Mouse (Mus musculus): ENCODE results near the gene Pnmal1. TPM values are rescaled to one million over a fixed set of nuclear protein-coding genes. Genes with fewer than 3 reads are reported as not detected.

Pnmal1 gene
- total and polyA plus RNA-seq, 2 experiments from 2014 or later = 61.5 to 64.8 TPM

DNA sequence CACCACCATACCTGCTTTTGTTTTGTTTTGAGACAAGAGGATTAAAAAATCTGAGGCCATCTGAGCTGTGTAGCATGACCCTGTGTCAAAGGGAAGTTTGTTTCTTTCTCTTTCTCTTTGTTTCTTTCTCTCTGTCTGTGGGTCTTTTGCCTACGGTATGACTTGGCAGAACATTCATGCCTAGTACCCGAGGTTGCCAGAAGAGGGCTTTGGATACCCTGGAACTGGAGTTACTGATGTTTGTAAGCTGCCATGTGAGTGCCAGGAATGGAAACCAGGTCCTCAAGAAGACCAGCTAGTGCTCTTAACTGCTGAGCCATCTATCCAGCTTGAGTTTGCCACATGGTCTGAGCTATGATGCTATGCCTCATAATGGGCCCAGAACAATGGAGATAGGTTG lies 31.1 kb upstream of the Pnmal1 start:
- no peak overlapping the region for H3K4me3 ChIP-seq (ENCODE audit: low read depth, low read length)
- H3K27ac ChIP-seq (ENCODE audit: low read depth, low read length) = no peak overlapping the region
- WGBS = 33% methylated on average over 2 of the region's 2 CpGs
- DNase-seq (no peak), ATAC-seq (no peak)
- H3K9me3 ChIP-seq (ENCODE audit: low read length) = no peaks in the 10 kb centered on the region
- no peaks in the 10 kb centered on the region for H3K36me3 ChIP-seq (ENCODE audit: insufficient read depth)
- no peak overlapping the region for H3K9ac ChIP-seq
- no peaks in the 10 kb centered on the region for H3K4me1 ChIP-seq (ENCODE audit: insufficient read depth)
- no peaks in the 10 kb centered on the region for H3K27me3 ChIP-seq (ENCODE audit: insufficient read depth, low read length)
- no peak overlapping the region for H3K4me2 ChIP-seq (ENCODE audit: low read depth)
- TF ChIP-seq CTCF (IDR thresholded peaks at IDR 0.05; ENCODE audit: low read depth) = no peak

DNA sequence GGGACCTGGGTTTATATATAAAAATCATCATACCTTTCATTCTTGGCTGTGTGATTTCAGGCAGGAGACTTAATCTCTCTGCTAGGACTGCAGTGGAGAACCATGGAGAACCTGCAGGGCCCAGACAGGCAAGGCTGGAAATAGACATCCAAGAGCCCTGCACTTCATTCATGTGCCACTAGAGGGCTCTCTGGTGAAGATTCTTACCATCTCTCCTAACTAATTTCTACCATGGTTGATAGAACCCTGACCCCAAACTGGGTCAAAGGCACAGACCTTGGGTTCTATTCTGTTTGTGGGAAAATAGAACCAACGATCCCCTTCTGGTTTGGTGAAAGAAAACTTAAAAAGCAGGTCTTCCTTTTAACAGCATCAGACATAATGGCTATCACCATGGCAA lies 28.6 kb upstream of the Pnmal1 start:
- ATAC-seq (peak; percentile 21; the same call in 1 of the 2 replicates), DNase-seq (peak; percentile 88)
- Histone ChIP-seq H3K27ac (ENCODE audit: low read depth, low read length) (peak overlapping the region; percentile 57), H3K27me3 (ENCODE audit: insufficient read depth, low read length) (no peaks in the 10 kb centered on the region), H3K9me3 (ENCODE audit: low read length) (no peaks in the 10 kb centered on the region), H3K4me3 (ENCODE audit: low read depth, low read length) (no peak overlapping the region), H3K4me2 (ENCODE audit: low read depth) (no peak overlapping the region), H3K36me3 (ENCODE audit: insufficient read depth) (no peaks in the 10 kb centered on the region), H3K9ac (no peak overlapping the region), H3K4me1 (ENCODE audit: insufficient read depth) (peaks cover 4% of the 10 kb centered on the region; the same call in 1 of the 2 replicates)
- TF ChIP-seq CTCF (IDR thresholded peaks at IDR 0.05; ENCODE audit: low read depth) = peak; percentile 84
- WGBS = 0% methylated on average over 1 of the region's 1 CpGs

DNA sequence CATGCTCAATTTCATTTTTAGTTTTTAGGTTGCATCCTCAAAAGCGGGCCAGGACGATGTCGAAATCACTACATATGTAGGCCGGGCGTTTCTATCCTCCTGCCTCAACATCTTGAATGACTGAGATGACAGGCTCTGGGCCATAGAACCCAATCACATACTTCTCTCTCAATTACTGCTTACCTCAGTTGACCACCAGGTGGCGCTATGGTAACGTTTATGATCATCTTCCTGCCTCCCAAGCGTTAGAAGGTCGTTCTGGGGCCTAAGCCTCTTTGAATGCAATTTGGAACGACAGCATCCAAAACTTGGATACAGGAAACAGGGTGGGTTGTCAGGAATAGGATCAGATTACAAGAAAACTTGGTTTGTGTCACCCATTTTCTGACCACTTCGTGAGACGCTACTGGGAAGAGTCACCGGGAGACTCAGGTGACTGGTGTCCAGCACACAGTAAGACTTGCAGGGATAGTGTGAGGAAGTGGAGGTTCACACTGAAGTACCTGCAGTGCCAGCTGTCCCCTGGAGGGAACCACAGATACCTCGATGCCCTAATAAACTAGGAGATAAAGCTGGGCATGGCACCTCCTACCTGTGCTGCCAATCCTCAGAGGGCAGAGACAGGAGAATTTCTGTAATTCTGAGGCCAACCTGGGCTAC lies 27.4 kb upstream of the Pnmal1 start:
- Histone ChIP-seq H3K27ac (ENCODE audit: low read depth, low read length) (peak overlapping the region; percentile 76), H3K4me3 (ENCODE audit: low read depth, low read length) (no peak overlapping the region), H3K4me1 (ENCODE audit: insufficient read depth) (peaks cover 4% of the 10 kb centered on the region; the same call in 1 of the 2 replicates), H3K36me3 (ENCODE audit: insufficient read depth) (no peaks in the 10 kb centered on the region), H3K27me3 (ENCODE audit: insufficient read depth, low read length) (no peaks in the 10 kb centered on the region), H3K9me3 (ENCODE audit: low read length) (no peaks in the 10 kb centered on the region), H3K4me2 (ENCODE audit: low read depth) (no peak overlapping the region), H3K9ac (no peak overlapping the region)
- TF ChIP-seq CTCF (IDR thresholded peaks at IDR 0.05; ENCODE audit: low read depth) = peak; percentile 97
- WGBS = 16% methylated on average over 14 of the region's 14 CpGs
- peak; percentile 96 for DNase-seq
- ATAC-seq = peak; percentile 70

DNA sequence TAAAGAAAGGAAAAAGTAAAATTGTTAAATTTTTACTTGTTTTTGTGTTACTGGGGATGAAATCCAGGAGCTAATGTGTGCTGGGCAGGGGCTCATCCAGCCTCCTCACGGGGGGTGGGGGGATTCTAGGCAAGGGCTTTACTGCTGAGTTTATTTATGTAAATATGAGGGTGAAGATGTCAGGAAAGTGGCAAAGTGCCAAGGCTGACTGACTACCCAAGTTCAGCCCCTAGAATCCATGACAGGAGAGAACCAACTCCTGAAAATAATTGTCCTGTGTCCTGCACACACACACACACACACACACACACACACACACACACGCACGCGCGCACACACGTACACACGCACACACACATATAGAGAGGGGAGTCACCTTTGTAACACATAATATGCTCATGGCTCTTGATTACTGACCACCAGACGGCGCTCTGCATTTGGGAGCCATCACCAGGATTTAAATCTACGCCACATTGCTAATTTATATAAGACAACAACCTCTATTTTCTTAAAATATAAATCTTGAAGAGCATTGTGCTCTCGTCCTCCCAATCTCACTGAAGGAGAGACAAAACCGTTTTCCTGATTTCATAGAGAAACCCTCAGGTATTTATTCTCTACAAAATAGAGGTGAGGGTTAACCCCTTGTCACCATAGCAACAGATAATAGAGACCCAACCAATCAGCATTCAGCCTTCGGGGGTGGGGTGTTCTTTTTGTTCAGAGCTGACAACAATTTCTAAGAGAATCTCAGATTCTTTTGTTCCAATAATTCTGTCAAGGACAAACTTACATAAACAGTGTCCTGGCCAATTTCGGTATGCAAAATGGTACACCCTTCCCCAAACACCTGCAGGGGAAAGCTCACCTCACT lies 26.5 kb upstream of the Pnmal1 start:
- no peaks in the 10 kb centered on the region for H3K36me3 ChIP-seq (ENCODE audit: insufficient read depth)
- no peak overlapping the region for H3K4me3 ChIP-seq (ENCODE audit: low read depth, low read length)
- DNase-seq = peak; percentile 86
- H3K27me3 ChIP-seq (ENCODE audit: insufficient read depth, low read length) = no peaks in the 10 kb centered on the region
- H3K27ac ChIP-seq (ENCODE audit: low read depth, low read length) = peak overlapping the region; percentile 76
- peak; percentile 78 for ATAC-seq
- H3K9me3 ChIP-seq (ENCODE audit: low read length) = no peaks in the 10 kb centered on the region
- TF ChIP-seq CTCF (IDR thresholded peaks at IDR 0.05; ENCODE audit: low read depth) = peak; percentile 85
- peaks cover 6% of the 10 kb centered on the region for H3K4me1 ChIP-seq (ENCODE audit: insufficient read depth)
- WGBS = 21% methylated on average over 14 of the region's 14 CpGs
- peak overlapping the region; percentile 30 for H3K4me2 ChIP-seq (ENCODE audit: low read depth)
- peak overlapping the region; percentile 11; the same call in 1 of the 2 replicates for H3K9ac ChIP-seq

DNA sequence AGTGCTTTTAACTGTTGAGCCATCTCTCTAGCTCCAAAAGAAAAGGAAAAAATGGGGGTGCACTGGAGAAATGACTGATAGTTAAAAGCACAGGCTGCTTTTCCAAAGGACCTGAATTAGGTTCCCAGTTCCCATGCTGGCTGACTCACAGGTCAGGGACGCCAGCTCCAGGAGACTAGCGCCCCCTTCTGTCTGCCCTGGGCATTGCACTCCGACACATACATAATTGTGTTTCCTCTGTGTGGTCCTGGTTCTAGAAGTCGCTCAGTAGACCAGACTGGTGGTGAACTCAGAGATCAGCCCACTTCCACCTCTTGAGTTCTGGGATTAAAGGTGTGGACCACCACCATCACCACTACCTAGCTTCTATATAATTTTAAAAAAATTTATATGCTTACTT lies 22.2 kb upstream of the Pnmal1 start:
- 47% methylated on average over 4 of the region's 4 CpGs for WGBS

DNA sequence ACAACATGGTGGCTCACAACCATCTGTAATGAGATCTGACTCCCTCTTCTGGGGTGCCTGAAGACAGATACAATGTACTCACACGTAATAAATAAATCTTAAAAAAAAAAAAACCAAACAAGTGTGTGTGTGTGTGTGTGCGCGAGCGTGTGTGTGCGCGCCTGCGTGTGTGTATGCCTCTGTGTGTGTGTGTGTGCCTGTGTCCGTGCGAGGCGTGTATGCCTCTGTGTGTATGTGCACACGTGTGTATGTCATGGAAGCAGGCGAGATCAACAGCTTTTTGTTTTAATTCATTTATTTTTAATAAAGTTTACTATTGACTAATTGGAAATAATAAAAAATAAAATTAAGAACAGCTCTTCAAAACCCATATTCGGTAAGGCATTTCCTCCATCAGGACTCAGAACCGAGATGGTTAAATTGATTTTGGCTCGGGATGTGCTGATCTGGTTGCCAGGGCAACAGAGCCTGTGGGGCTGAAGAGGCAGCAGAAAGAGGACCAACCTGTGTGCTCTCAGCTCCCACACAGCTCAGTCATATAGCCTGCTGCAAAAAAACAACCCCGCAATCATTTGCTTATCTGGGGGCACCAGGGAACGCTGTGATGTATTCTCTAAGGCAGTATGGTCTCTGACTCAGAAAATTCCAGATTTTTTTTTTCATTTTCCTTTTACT lies 21.2 kb upstream of the Pnmal1 start:
- Histone ChIP-seq H3K9me3 (ENCODE audit: low read length) (no peaks in the 10 kb centered on the region), H3K4me3 (ENCODE audit: low read depth, low read length) (0 out of 2 replicates have a peak overlapping the region, but pooled peaks have one; percentile 5), H3K27ac (ENCODE audit: low read depth, low read length) (peak overlapping the region; percentile 72), H3K27me3 (ENCODE audit: insufficient read depth, low read length) (no peaks in the 10 kb centered on the region), H3K9ac (peak overlapping the region; percentile 28; the same call in 1 of the 2 replicates), H3K4me2 (ENCODE audit: low read depth) (peak overlapping the region; percentile 36), H3K4me1 (ENCODE audit: insufficient read depth) (peaks cover 31% of the 10 kb centered on the region), H3K36me3 (ENCODE audit: insufficient read depth) (no peaks in the 10 kb centered on the region)
- TF ChIP-seq CTCF (IDR thresholded peaks at IDR 0.05; ENCODE audit: low read depth) = no peak
- WGBS = 53% methylated on average over 17 of the region's 17 CpGs
- ATAC-seq (peak; percentile 92), DNase-seq (peak; percentile 90)

More for the DNA sequence above, 22.2 kb upstream of the Pnmal1 start:
- Histone ChIP-seq H3K9me3 (ENCODE audit: low read length) (no peaks in the 10 kb centered on the region), H3K27me3 (ENCODE audit: insufficient read depth, low read length) (no peaks in the 10 kb centered on the region), H3K4me3 (ENCODE audit: low read depth, low read length) (no peak overlapping the region), H3K36me3 (ENCODE audit: insufficient read depth) (no peaks in the 10 kb centered on the region), H3K4me1 (ENCODE audit: insufficient read depth) (peaks cover 27% of the 10 kb centered on the region), H3K4me2 (ENCODE audit: low read depth) (no peak overlapping the region), H3K9ac (no peak overlapping the region), H3K27ac (ENCODE audit: low read depth, low read length) (no peak overlapping the region)
- ATAC-seq (no peak), DNase-seq (no peak)
- peak; percentile 56 for TF ChIP-seq CTCF (IDR thresholded peaks at IDR 0.05; ENCODE audit: low read depth)

Data from forebrain, postnatal 0 days (tissue).